In genomic region chr3:48207950-48208349, GRCm38 (mm10) we compare ENCODE assay signal across 20 mouse cellular contexts.
"Had no signal": no experiment of that assay in that cellular context is flagged by ENCODE, and none has a peak within 500 bp of the region (broad histone marks: within the 10 kb centered on the region; RNA-seq: fewer than 3 reads in every experiment).

No protein-coding gene starts in this region.

- H3K4me3 ChIP-seq: limb, embryonic 13.5 days; liver, embryonic 13.5 days; lung, embryonic 15.5 days; megakaryocyte, embryonic 14.5 days; midbrain, embryonic 10.5 days; midbrain, embryonic 13.5 days; neural tube, embryonic 12.5 days; neural tube, embryonic 15.5 days; stomach, embryonic 15.5 days had no signal

- ATAC-seq: midbrain, embryonic 13.5 days had no signal

- H3K27ac ChIP-seq: limb, embryonic 13.5 days; liver, embryonic 13.5 days; lung, embryonic 15.5 days; midbrain, embryonic 10.5 days; midbrain, embryonic 13.5 days; neural tube, embryonic 12.5 days; neural tube, embryonic 15.5 days; stomach, embryonic 15.5 days had no signal

- H3K36me3 ChIP-seq: limb, embryonic 13.5 days; liver, embryonic 13.5 days; lung, embryonic 15.5 days; midbrain, embryonic 10.5 days; midbrain, embryonic 13.5 days; neural tube, embryonic 12.5 days; neural tube, embryonic 15.5 days; stomach, embryonic 15.5 days had no signal

- H3K9me3 ChIP-seq: limb, embryonic 13.5 days; liver, embryonic 13.5 days; lung, embryonic 15.5 days; megakaryocyte, embryonic 14.5 days; midbrain, embryonic 10.5 days; midbrain, embryonic 13.5 days; neural tube, embryonic 12.5 days; neural tube, embryonic 15.5 days; stomach, embryonic 15.5 days had no signal

- H3K4me2 ChIP-seq: limb, embryonic 13.5 days; liver, embryonic 13.5 days; lung, embryonic 15.5 days; midbrain, embryonic 13.5 days; neural tube, embryonic 12.5 days; neural tube, embryonic 15.5 days; stomach, embryonic 15.5 days had no signal

- H3K27me3 ChIP-seq: limb, embryonic 13.5 days; liver, embryonic 13.5 days; lung, embryonic 15.5 days; megakaryocyte, embryonic 14.5 days; midbrain, embryonic 13.5 days; neural tube, embryonic 12.5 days; neural tube, embryonic 15.5 days; stomach, embryonic 15.5 days had no signal

- H3K4me1 ChIP-seq: limb, embryonic 13.5 days; liver, embryonic 13.5 days; lung, embryonic 15.5 days; megakaryocyte, embryonic 14.5 days; midbrain, embryonic 10.5 days; midbrain, embryonic 13.5 days; neural tube, embryonic 12.5 days; neural tube, embryonic 15.5 days; stomach, embryonic 15.5 days had no signal

- DNase-seq: kidney, adult 18-20 months; kidney, adult 9 months; kidney, postnatal 14 days; kidney, postnatal 4 days; left cerebral cortex, postnatal 4 days; liver, embryonic 13.5 days; lung, postnatal 10 days; lung, postnatal 36 days; retina, postnatal 1 day; right cerebral cortex, postnatal 25 days; spleen, adult 18-20 months; thymus, postnatal 25 days had no signal

- H3K9ac ChIP-seq: limb, embryonic 13.5 days; liver, embryonic 13.5 days; lung, embryonic 15.5 days; midbrain, embryonic 13.5 days; neural tube, embryonic 12.5 days; neural tube, embryonic 15.5 days; stomach, embryonic 15.5 days had no signal
